Mouse (Mus musculus) adrenal gland, adult 8-10 months (tissue): ENCODE measurements around the gene Spint2. TPM values are rescaled to one million over a fixed set of nuclear protein-coding genes. Genes with fewer than 3 reads are reported as not detected.
"Not testable (repeated sequence)": the region's sequence is repeated elsewhere in the genome, so short reads cannot be mapped to it uniquely, and the experiment has no call there.

Experiments used
- DNase-seq: peaks from one replicate; pipeline ENCODE4 v3.0.0; 2022
- total RNA-seq, 4 experiments: library from RNA; stranded (reverse); gene quantifications; 2 replicates each; pipeline ENCODE4 v1.2.4; 2022

The Spint2 gene
- total RNA-seq, 4 experiments from 2014 or later: 75.9 to 116 (median 96.8) TPM

GRCm38 (mm10) chr7:29238019-29238967 lies 43.4 kb downstream of the Spint2 start, which contains the start of gene Yif1b:
Yif1b (plus strand) TSS chr7:29238329.
- DNase-seq: peak; percentile 98

- DNase-seq: not testable (repeated sequence)
Observed at GRCm38 (mm10) chr7:29237596-29237995, 44.1 kb downstream of the Spint2 start.

GRCm38 (mm10) chr7:29236593-29236992 lies 45.1 kb downstream of the Spint2 start:
- no peak for DNase-seq

DNA sequence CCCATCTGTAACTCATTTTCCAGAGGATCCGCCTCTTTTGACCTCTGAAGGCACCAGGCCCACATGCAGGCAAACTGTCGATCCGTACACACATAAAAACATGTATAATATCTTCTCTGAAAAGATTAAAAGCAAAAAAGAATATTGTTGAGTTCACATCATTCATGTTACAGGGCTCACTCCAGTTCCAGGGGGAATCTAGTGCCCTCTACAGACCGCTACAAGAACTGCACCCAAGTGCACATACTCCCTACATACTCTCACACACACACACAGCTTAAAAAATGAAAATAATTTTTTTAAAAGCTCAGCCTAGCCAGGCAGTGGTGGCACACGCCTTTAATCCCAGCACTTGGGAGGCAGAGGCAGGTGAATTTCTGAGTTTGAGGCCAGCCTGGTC lies 47.1 kb downstream of the Spint2 start:
- no peak for DNase-seq

DNA sequence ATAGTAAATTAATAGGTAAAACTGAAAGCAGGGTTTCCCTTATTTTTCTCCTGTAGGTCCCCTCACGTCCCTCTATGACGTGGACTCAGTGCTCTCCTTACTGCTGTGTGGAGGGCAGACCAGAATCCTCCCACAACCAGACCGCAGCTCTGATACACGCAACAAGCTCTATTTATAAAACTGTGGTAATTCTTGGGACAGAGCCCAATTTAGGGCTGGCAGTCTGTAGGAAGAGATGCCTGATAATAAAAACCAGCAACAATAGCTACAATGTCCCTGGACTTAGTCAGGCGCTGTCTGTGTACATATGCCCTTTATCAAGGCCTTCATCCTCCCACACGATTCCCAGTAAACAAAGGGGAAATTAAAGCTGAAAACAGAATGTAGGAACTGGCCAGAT lies 48.0 kb downstream of the Spint2 start:
- no peak for DNase-seq

- no peak for DNase-seq
Observed at GRCm38 (mm10) chr7:29232247-29233013, 49.3 kb downstream of the Spint2 start, which contains the start of gene Kcnk6. Kcnk6 (minus strand) TSS chr7:29232515.

DNA sequence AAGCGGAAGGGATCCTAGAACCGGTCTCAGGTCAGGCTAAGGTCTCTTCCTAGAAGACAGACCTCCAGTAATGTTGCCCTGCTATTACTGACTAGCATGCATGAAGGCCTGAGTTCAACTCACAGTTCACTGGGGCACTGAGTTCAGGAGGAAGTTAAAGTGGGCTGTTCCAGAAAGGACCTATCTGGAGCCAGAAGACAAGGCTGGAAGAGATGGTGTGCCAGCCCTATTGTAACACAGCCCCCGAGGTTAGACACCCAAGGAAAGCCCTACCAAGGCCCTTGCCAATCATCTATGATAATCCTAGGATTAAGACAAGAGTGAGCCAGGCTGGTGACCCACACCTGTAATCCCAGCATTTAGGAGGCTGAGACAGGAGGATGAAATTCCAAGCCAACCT lies 50.2 kb downstream of the Spint2 start:
- DNase-seq: no peak

- no peak for DNase-seq
Observed at GRCm38 (mm10) chr7:29230560-29230959, 51.2 kb downstream of the Spint2 start.

DNA sequence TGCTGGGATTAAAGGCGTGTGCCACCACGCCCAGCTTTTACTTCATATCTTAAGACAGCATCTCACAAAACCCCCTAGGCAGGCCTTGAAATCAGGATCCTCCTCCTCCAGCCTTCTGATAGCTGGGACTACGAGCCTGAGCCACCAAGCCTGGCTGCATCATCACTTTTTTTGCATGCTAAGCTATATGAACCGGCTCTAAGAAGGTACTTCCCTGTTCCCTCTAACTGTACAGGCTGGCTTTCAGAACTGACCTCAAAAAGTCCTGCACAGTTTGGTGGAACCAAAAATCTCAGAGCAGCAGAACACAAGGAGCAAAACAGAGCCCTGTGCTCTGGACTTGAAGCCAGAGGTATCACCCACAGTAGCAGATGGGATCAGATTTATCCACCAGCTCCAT lies 53.5 kb downstream of the Spint2 start:
- no peak for DNase-seq

GRCm38 (mm10) chr7:29225520-29225919 lies 56.2 kb downstream of the Spint2 start:
- DNase-seq: no peak

DNA sequence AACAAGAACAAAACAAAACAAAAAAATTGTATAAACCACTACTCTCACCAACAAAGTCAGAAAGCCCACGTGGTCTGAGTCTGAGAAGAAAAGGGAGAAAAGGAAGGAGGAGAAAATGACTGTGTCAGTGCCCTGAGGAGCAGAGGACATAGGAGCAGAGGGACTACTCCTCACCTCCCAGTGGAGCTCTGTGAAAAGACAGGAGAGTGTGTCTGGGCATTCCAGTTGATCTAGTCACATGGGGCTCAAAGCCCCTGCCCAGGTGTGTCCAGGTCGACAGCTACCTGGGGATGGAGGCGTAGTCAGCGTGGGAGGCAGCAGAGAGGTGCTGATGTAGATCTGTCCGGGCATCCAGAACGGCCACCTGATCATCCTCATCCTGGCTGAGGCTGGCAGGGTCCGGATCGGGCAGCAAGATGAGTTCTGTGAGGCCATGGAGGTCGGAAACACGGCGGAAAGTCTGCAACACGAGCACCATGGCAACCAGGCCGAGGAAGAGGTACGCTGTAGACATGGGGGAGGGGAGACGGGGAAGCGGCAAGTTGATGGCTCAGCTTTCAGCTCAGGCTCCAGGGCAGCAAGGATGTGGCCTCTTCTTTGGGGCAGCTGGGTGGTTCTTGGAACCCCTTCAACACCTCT lies 56.8 kb downstream of the Spint2 start:
- DNase-seq: no peak

GRCm38 (mm10) chr7:29214846-29215245 lies 66.9 kb downstream of the Spint2 start:
- no peak for DNase-seq

GRCm38 (mm10) chr7:29214236-29214635 lies 67.5 kb downstream of the Spint2 start:
- DNase-seq: no peak

DNA sequence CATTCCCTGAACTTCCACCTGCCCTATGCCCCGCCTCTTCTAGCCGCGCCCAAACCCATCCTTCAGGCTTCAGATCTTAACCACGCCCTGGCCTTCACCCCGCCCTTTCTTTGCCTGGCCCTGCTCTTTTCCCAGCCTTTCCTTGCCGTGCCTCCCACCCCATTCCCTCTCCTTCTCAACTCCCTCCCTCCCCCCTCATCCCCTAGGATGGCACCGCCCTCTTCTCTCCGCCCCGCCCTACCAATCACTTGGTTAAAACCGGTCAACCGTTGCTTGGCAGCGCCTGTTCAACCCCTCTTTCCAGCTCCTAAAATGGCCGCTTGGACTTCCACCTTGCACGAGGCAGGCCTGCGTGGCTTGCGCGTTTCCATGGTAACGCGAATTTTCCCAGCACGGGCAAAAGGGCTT lies 68.0 kb downstream of the Spint2 start, which contains the start of gene Catsperg1:
Gene Catsperg1, minus strand, starts transcription at position 361 of the 408 bp plus-strand sequence.
- DNase-seq: no peak

DNA sequence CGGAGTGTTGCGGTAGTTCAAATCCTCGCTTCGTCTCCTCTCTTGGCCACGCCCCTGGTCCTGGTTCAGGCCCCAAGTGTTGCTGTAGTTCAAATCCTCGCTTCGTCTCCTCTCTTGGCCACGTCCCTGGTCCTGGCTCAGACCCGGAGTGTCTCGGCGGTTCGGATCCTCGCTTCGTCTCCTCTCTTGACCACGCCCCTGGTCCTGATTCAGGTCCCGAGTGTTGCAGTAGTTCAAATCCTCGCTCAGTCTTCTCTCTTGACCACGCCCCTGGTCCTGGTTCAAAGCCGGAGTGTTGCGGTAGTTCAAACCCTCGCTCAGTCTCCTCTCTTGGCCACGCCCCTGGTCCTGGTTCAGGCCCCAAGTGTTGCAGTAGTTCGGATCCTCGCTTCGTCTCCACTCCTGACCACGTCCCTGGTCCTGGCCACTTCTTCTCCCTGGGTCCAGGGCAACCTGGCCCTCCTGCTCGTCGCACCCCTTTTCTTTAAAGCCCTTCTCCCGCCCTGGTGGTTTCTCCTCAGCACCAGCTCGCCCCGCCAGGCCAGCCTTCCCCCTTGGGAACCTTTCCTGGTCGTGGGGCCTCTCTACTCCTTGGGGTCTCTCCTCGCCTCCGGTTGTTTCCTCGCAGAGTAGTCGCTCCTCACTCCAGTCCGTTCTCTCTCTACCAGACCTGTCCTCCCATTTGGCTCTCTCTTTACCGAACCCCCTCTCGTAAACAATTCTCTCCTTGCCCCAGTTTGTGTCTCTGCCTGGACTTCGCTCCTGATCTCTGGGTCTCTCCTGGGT lies 68.7 kb downstream of the Spint2 start:
- not testable (repeated sequence) for DNase-seq

DNA sequence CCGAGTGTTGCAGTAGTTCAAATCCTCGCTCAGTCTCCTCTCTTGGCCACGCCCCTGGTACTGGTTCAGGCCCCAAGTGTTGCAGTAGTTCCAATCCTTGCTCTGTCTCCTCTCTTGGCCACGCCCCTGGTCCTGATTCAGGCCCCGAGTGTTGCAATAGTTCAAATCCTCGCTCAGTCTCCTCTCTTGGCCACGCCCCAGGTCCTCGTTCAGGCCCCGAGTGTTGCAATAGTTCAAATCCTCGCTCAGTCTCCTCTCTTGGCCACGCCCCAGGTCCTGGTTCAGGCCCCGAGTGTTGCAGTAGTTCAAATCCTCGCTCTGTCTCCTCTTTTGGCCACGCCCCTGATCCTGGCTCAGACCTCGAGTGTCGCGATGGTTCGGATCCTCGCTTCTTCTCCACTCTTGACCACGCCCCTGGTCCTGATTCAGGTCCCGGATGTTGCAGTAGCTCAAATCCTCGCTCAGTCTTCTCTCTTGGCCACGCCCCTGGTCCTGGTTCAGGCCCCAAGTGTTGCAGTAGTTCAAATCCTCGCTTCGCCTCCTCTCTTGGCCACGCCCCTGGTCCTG lies 69.4 kb downstream of the Spint2 start:
- no peak for DNase-seq

- peak; percentile 84 for DNase-seq
Observed at GRCm38 (mm10) chr7:29211415-29212198, 70.1 kb downstream of the Spint2 start.

DNA sequence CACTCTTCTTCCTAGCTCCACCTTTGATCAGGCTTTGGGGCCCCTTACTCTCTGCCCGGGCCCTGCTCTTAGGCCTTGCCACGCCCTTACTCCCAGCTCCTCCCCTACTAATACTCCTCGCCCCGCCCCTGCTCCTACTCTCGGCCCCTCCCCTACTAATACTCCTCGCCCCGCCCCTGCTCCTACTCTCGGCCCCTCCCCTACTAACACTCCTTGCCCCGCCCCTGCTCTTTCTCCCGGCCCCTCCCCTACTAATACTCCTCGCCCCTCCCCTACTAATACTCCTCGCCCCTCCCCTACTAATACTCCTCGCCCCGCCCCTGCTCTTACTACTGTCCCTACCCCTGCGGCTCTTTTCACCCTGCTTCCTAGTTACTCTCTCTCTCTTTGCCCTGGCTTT lies 70.7 kb downstream of the Spint2 start:
- not testable (repeated sequence) for DNase-seq
